Mouse (Mus musculus) B cell, adult 62 days (primary cell): Measurements from ENCODE around the gene Terf2. TPM values are rescaled to one million over a fixed set of nuclear protein-coding genes. Genes with fewer than 3 reads are reported as not detected.

Experiments used
- total RNA-seq: library from RNA; stranded (reverse); gene quantifications from 4 replicates; pipeline ENCODE4 v1.2.4, GENCODE M21; 2023

Terf2 gene
- 51.4 to 67.6 TPM (median 63.5 TPM) in 4 replicates for total RNA-seq

GRCm38 (mm10) chr8:107096366-107097036 is at the start of gene Terf2:
TSS of gene Terf2 (minus strand) at chr8:107096547.

GRCm38 (mm10) chr8:107065511-107066496 is 30.5 kb downstream of the Terf2 start, which contains the start of gene Tmed6:
TSS of gene Tmed6 (minus strand) at chr8:107065644.

GRCm38 (mm10) chr8:107056076-107056972 is 40.0 kb downstream of the Terf2 start, which contains the start of the genes Cog8 and Nip7:
TSS of gene Cog8 (minus strand) at chr8:107056689.
TSS of gene Nip7 (plus strand) at chr8:107056877.

DNA sequence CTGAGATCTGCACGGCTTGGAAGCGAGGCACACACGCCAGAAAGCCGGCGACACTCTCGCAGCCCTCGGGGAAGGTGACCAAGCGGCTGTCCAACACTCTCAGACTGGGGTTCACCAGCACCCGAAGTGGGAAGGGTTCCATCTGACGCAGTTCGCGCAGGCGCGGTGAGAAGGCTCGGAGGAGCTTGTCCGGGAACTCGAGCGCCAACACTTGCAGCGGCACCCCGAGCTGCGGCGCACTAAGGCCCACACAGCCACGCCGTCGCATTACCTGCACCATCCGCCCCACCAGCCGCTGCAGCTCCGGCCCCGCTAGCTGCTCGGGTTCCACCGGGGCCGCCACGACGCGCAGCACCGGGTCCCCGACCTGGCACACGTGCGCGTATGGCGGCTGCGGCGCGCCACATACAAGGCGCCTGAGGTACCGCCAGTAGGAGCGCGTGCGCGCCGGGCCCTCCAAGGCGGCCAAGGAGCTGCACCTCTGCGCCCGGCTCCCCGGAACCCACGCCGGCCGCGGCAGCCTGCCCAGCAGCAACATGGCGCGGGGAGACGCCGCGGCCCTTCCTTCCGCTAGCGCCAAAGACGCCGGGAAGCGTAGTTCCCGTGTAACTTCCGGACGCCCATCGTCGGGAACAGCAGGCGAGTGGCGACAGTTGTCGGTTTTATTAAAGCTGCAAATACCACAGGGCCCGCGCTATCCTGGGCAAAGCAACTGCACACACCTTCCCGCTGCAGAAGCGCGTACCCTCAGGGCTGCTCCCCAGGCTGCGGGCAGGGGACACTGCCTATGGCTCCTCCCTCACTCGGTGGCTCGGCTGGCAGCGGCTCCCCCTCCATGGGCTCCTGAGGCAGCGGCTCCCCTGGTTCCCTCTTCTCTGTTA is 48.0 kb downstream of the Terf2 start, which contains the start of gene Pdf:
Gene Pdf (minus strand): TSS at position 554 of the 881 bp plus-strand sequence.

GRCm38 (mm10) chr8:107030650-107031576 is 65.4 kb downstream of the Terf2 start, which contains the start of gene Vps4a:
TSS of gene Vps4a (plus strand) at chr8:107031222.

Other genes with a start within 250 kb of the Terf2 start
- 0.63 to 1.4 TPM (median 0.93 TPM) in 4 replicates for gene Has3, start 226.3 kb downstream of the Terf2 start, total RNA-seq
- gene Utp4, start 202.9 kb downstream of the Terf2 start, total RNA-seq, result 41.9 to 46.9 TPM (median 44.7 TPM) in 4 replicates
- gene Sntb2, start 160.8 kb downstream of the Terf2 start, total RNA-seq, result 3.5 to 5.1 TPM (median 4.5 TPM) in 4 replicates
- gene Vps4a, start 65.3 kb downstream of the Terf2 start, total RNA-seq, result 35.9 to 49.3 TPM (median 42.6 TPM) in 4 replicates
- gene Pdf, start 47.9 kb downstream of the Terf2 start, total RNA-seq, result 9.6 to 12.3 TPM (median 10.7 TPM) in 4 replicates
- 37.2 to 48.0 TPM (median 41.8 TPM) in 4 replicates for gene Cog8, start 39.9 kb downstream of the Terf2 start, total RNA-seq
- 51.0 to 61.0 TPM (median 58.2 TPM) in 4 replicates for gene Nip7, start 39.7 kb downstream of the Terf2 start, total RNA-seq
- 1.2 to 1.9 TPM (median 1.5 TPM) in 4 replicates for gene Tmed6, start 30.9 kb downstream of the Terf2 start, total RNA-seq
- 27.2 to 32.4 TPM (median 27.6 TPM) in 4 replicates for gene Cyb5b, start 54.1 kb upstream of the Terf2 start, total RNA-seq
- gene Nfat5, start 196.9 kb upstream of the Terf2 start, total RNA-seq, result 104 to 140 TPM (median 116 TPM) in 4 replicates